Mouse (Mus musculus): Measurements from ENCODE around the gene Iqschfp. TPM values are rescaled to one million over a fixed set of nuclear protein-coding genes. Genes with fewer than 3 reads are reported as not detected.

Gene Iqschfp
- polyA plus RNA-seq, 1 experiment from 2014 or later = not detected

- Histone ChIP-seq H3K9ac (replicated peaks) (no peak overlapping the region), H3K27ac (ENCODE audit: low read depth) (no peak overlapping the region), H3K27me3 (ENCODE audit: insufficient read depth, low read length) (no peaks in the 10 kb centered on the region), H3K4me1 (ENCODE audit: insufficient read depth) (no peaks in the 10 kb centered on the region), H3K4me2 (ENCODE audit: low read depth, low read length) (no peak overlapping the region), H3K9me3 (ENCODE audit: low read length) (no peaks in the 10 kb centered on the region), H3K36me3 (replicated peaks; ENCODE audit: insufficient read depth, low read length) (no peaks in the 10 kb centered on the region), H3K4me3 (ENCODE audit: low read depth, low read length) (no peak overlapping the region)
- ATAC-seq (no peak), DNase-seq (no peak)
- WGBS (ENCODE audit: insufficient replicate concordance) = 51% methylated on average over 13 of the region's 13 CpGs
- no peak for TF ChIP-seq CTCF (IDR thresholded peaks at IDR 0.05; ENCODE audit: low read depth)
- TF ChIP-seq EP300 (IDR thresholded peaks at IDR 0.05; ENCODE audit: low read depth) = no peak
These were observed 163.0 kb downstream of the Iqschfp start for GRCm38 (mm10) chr3:68055071-68055470.

DNA sequence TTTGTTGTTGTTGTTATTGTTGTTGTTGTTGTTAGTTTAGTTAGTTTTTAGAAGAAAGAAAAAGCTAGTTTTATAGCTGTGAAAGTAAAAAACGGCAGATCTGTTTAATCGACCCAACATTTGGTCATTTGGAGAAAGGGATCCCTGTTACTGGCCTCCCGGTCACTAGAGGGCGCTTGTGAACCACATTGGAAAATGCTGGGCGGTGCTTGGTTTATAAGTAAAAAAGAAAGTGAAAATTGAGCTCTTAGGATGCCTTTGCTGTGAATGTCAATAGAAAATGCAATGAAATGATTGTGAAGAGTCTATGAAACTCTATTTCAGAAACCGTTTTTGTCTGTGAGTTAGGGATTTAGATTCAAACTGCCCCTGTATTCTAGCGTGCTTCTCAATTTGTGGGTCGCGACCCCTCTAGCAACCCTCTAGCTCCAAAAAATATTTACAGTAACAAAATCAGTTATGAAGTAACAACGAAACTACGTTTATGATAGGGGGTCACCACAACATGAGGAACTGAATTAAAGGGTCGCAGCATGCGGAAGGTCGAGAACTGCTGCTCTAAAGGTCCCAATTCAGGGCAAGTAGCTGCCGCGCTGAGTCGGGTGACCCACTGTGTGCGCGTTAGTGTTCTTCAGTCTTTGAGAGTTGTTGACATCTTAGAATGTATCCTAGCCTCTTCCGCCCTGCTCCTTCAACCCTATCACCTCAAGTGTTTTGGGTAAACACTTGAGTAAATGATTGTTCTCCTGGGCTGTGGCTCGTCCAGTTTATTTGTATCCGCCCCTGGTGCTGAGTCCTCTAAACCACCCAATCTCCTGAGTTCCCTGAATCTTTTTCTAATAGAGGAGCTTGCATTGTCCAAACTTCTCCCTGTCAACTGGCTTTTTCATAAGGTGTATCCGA, 164.6 kb downstream of the Iqschfp start:
- Histone ChIP-seq H3K4me2 (ENCODE audit: low read depth, low read length) (peak overlapping the region; percentile 64), H3K36me3 (replicated peaks; ENCODE audit: insufficient read depth, low read length) (no peaks in the 10 kb centered on the region), H3K27me3 (ENCODE audit: insufficient read depth, low read length) (no peaks in the 10 kb centered on the region), H3K9me3 (ENCODE audit: low read length) (no peaks in the 10 kb centered on the region), H3K27ac (ENCODE audit: low read depth) (no peak overlapping the region), H3K4me1 (ENCODE audit: insufficient read depth) (no peaks in the 10 kb centered on the region), H3K4me3 (ENCODE audit: low read depth, low read length) (peak overlapping the region; percentile 41), H3K9ac (replicated peaks) (no peak overlapping the region)
- peak; percentile 79 for TF ChIP-seq CTCF (IDR thresholded peaks at IDR 0.05; ENCODE audit: low read depth)
- no peak for TF ChIP-seq EP300 (IDR thresholded peaks at IDR 0.05; ENCODE audit: low read depth)
- WGBS (ENCODE audit: insufficient replicate concordance) = 49% methylated on average over 23 of the region's 23 CpGs
- peak; percentile 77 for DNase-seq
- no peak for ATAC-seq

DNA sequence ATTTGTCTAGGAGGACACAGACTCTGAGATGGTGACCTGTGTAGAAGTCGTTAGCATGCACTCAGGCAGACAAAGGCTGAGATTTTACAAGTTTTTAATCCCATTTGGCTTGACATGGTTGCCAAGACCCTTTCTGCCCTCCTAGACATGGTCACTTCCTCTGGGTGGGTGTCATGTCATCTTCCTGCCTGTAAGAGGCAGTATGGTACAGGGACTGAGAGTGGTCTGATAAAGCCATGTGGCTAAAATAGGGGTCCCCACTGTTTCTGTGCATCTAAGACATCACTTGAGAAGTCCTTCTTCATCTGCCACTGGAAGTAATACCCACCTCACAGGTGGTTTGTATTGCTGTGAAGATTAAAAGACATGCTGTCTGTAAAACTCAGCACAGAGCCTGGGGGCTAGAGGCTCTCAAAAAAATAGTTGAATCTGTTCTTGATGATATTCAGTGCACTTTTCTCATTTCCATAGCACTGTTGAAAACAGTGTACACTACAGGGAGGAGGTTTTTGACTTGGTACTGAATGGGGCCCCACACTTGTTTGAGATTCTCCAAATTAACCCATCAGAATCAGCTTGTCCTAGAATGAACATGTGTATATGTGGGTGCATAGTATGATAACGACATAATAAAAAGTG, 167.2 kb downstream of the Iqschfp start:
- Histone ChIP-seq H3K27ac (ENCODE audit: low read depth) (no peak overlapping the region), H3K27me3 (ENCODE audit: insufficient read depth, low read length) (no peaks in the 10 kb centered on the region), H3K4me1 (ENCODE audit: insufficient read depth) (no peaks in the 10 kb centered on the region), H3K4me2 (ENCODE audit: low read depth, low read length) (no peak overlapping the region), H3K9ac (replicated peaks) (no peak overlapping the region), H3K9me3 (ENCODE audit: low read length) (no peaks in the 10 kb centered on the region), H3K36me3 (replicated peaks; ENCODE audit: insufficient read depth, low read length) (no peaks in the 10 kb centered on the region), H3K4me3 (ENCODE audit: low read depth, low read length) (no peak overlapping the region)
- TF ChIP-seq EP300 (IDR thresholded peaks at IDR 0.05; ENCODE audit: low read depth) (no peak), CTCF (IDR thresholded peaks at IDR 0.05; ENCODE audit: low read depth) (peak; percentile 62)
- ATAC-seq (no peak), DNase-seq (no peak)
- WGBS (ENCODE audit: insufficient replicate concordance) = 42% methylated on average over 2 of the region's 2 CpGs

GRCm38 (mm10) chr3:68064731-68065130, 172.7 kb downstream of the Iqschfp start, which contains the start of gene Schip1:
Schip1 (plus strand) TSS chr3:68064802.
- peak; percentile 31 for DNase-seq
- 29% methylated on average over 12 of the region's 12 CpGs for WGBS (ENCODE audit: insufficient replicate concordance)

DNA sequence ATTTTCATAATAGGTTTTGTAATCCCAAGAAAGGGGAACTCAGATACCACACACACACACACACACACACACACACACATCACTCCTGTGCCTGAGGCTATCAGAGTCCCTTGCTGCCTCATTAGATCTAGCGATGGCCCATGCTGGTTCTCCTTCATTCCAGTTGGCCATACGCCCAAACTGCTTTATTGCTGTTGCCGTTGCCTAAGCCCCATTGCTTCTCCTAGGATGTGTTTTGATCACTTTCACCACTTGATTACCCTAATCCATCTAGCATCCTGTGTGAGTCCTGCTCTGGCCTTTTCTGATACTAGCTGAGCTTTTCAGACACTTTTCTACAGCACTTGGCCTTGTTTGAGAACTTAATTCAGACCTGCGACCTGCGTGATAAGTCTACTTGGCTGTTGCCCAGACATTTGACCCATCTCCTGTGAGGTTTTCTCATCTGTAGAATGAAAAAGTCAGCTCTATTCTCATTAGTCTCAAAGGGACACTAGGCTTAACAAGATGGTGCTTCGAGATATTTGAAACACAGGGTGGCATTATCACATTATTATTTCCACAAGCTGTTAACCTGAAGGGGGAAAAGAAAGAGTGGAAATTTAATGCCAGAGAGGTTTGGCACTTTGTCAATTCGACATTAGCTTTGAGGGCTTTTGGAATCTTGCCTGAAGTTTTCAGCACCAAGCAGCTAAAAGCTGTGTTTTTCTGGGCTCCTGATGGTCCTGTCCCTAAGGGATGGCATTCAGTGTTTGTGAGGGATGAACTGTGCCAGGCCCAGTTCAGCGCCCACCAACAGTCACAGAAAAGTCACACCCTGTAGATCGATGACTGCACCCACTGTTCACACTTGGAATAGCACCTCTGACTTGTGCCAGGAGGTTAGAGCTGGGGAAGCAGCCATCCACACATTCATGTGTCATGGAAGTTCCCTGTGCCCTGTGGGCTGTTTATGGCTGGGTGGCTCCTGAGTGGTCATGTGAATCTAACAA, 179.7 kb downstream of the Iqschfp start:
- TF ChIP-seq CTCF (IDR thresholded peaks at IDR 0.05; ENCODE audit: low read depth) (no peak), EP300 (IDR thresholded peaks at IDR 0.05; ENCODE audit: low read depth) (no peak)
- ATAC-seq = no peak
- DNase-seq = no peak
- Histone ChIP-seq H3K9ac (replicated peaks) (no peak overlapping the region), H3K9me3 (ENCODE audit: low read length) (no peaks in the 10 kb centered on the region), H3K27ac (ENCODE audit: low read depth) (no peak overlapping the region), H3K4me2 (ENCODE audit: low read depth, low read length) (no peak overlapping the region), H3K4me3 (ENCODE audit: low read depth, low read length) (no peak overlapping the region), H3K36me3 (replicated peaks; ENCODE audit: insufficient read depth, low read length) (no peaks in the 10 kb centered on the region), H3K27me3 (ENCODE audit: insufficient read depth, low read length) (no peaks in the 10 kb centered on the region), H3K4me1 (ENCODE audit: insufficient read depth) (no peaks in the 10 kb centered on the region)
- 69% methylated on average over 9 of the region's 9 CpGs for WGBS (ENCODE audit: insufficient replicate concordance)

More at GRCm38 (mm10) chr3:68064731-68065130, 172.7 kb downstream of the Iqschfp start, which contains the start of gene Schip1:
- Histone ChIP-seq H3K4me1 (ENCODE audit: insufficient read depth) (no peaks in the 10 kb centered on the region), H3K9me3 (ENCODE audit: low read length) (no peaks in the 10 kb centered on the region), H3K36me3 (replicated peaks; ENCODE audit: insufficient read depth, low read length) (no peaks in the 10 kb centered on the region), H3K27me3 (ENCODE audit: insufficient read depth, low read length) (no peaks in the 10 kb centered on the region), H3K4me2 (ENCODE audit: low read depth, low read length) (no peak within 1 kb of the TSS), H3K9ac (replicated peaks) (no peak within 1 kb of the TSS), H3K27ac (ENCODE audit: low read depth) (no peak within 1 kb of the TSS), H3K4me3 (ENCODE audit: low read depth, low read length) (no peak within 1 kb of the TSS)
- no peak for TF ChIP-seq EP300 (IDR thresholded peaks at IDR 0.05; ENCODE audit: low read depth)
- TF ChIP-seq CTCF (IDR thresholded peaks at IDR 0.05; ENCODE audit: low read depth) = no peak
- no peak for ATAC-seq

Measured in liver, postnatal 0 days (tissue).